Mouse (Mus musculus) liver, adult 2 months (tissue): Measurements from ENCODE around the gene Dnaaf5. TPM values are rescaled to one million over a fixed set of nuclear protein-coding genes. Genes with fewer than 3 reads are reported as not detected.
A peak's percentile ranks its signal among the peaks of the same experiment; 100 is the strongest.

Experiments used
- DNase-seq: peaks from one replicate; pipeline ENCODE4 v3.0.0-alpha.2; 2011; ENCODE audit warnings: low read depth, low spot score; ENCODE audit errors: extremely low read depth
- H3K27ac ChIP-seq: fragments of 200-500 bp; replicated peaks from 2 replicates; pipeline ENCODE4 v1.5.1; 2012; ENCODE audit warnings: low read depth, mild to moderate bottlenecking, control low read depth, inconsistent platforms, low read length; ENCODE audit not compliant: insufficient read depth
- H3K27me3 ChIP-seq: fragments of 200-500 bp; 2 replicates; pipeline ENCODE4 v1.6.1; 2012; ENCODE audit warnings: mild to moderate bottlenecking, moderate library complexity, low read length, inconsistent platforms; ENCODE audit not compliant: control insufficient read depth, insufficient read depth
- H3K36me3 ChIP-seq: fragments of 200-500 bp; 2 replicates; pipeline ENCODE4 v1.6.1; 2012; ENCODE audit warnings: low read length, inconsistent platforms; ENCODE audit not compliant: control insufficient read depth, insufficient read depth
- H3K4me1 ChIP-seq: fragments of 200-500 bp; 2 replicates; pipeline ENCODE4 v1.6.1; 2011; ENCODE audit warnings: low read length; ENCODE audit not compliant: control insufficient read depth, insufficient read depth
- H3K4me3 ChIP-seq: fragments of 200-500 bp; 2 replicates; pipeline ENCODE4 v1.5.1; 2011; ENCODE audit warnings: low read depth, mild to moderate bottlenecking, control low read depth, low read length, moderate library complexity; ENCODE audit not compliant: insufficient read depth
- H3K79me2 ChIP-seq: fragments of 200-500 bp; 2 replicates; pipeline ENCODE4 v1.6.1; 2012; ENCODE audit warnings: inconsistent platforms, mild to moderate bottlenecking, low read length, moderate library complexity; ENCODE audit not compliant: control insufficient read depth, insufficient read depth
- H3K9ac ChIP-seq: fragments of 200-500 bp; 2 replicates; pipeline ENCODE4 v1.6.1; 2012; ENCODE audit warnings: low read depth, mild to moderate bottlenecking, control low read depth, inconsistent platforms, low read length
- CTCF ChIP-seq: fragments of 200-500 bp; IDR thresholded peaks from 2 replicates; pipeline ENCODE4 v1.5.1; 2011; ENCODE audit warnings: low read depth, low read length, control low read depth
- POLR2A ChIP-seq: fragments of 200-500 bp; IDR thresholded peaks from 2 replicates; pipeline ENCODE4 v1.6.1; 2011; ENCODE audit warnings: low read length, control low read depth; ENCODE audit not compliant: insufficient read depth; ENCODE audit errors: extremely low read depth
- WGBS: fragments of 180-500 bp; shearing (Covaris S2); methylation state at CpG from one replicate; pipeline ENCODE4 v1.1.7; 2018; 5-methylcytosine and 5-hydroxymethylcytosine counted together
- polyA plus RNA-seq: library from polyadenylated mRNA; depleted of rRNA; stranded (reverse); fragments of >200 nt; gene quantifications from 2 replicates; pipeline ENCODE4 v1.2.3, GENCODE M21; 2012
- total RNA-seq: library from RNA; depleted of rRNA; stranded (reverse); fragments of >200 nt; gene quantifications from 2 replicates; pipeline ENCODE4 v1.2.3, GENCODE M21; 2014

Gene Dnaaf5
- total and polyA plus RNA-seq, 2 experiments: 2.7 to 8.1 TPM

- Histone ChIP-seq H3K4me1 (peaks cover under 1% of the 10 kb centered on the region; the same call in 1 of the 2 replicates), H3K27me3 (no peaks in the 10 kb centered on the region), H3K36me3 (no peaks in the 10 kb centered on the region), H3K79me2 (no peaks in the 10 kb centered on the region), H3K9ac (no peak overlapping the region), H3K4me3 (no peak overlapping the region), H3K27ac (no peak overlapping the region)
- DNase-seq: no peak
- WGBS: 95% methylated on average over 4 of the region's 4 CpGs
- TF ChIP-seq POLR2A (no peak), CTCF (no peak)
These were observed 4.3 kb upstream of the Dnaaf5 start for GRCm38 (mm10) chr5:139145726-139146125.

DNA sequence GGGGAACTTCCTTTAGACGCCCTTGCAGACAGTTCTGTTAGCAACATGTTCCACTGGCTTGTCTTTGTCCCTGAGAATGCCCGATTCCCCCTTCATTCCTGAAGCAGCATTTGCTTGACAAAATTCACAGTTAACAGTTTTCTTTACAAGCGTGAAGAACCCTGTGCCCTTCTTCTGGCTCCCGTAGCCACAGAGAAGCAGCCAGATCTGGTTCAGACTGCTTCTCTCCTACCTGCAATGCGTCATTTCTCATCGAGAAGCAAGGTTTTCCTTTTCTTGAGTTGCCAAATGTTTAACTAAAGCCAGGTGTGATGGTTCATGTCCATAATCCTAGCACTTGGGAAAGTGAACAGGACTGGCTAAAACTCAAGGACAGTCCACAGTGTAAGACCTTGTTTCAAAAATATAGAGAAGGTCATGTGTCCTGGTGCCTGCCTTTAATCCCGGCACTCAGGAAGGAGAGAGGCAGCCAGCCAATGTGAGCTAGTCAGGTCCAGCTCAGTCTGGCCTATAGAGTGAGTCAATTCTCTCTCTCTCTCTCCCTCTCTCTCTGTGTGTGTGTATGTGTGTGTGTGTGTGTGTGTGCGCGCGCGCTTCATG is 3.4 kb upstream of the Dnaaf5 start:
- 91% methylated on average over 11 of the region's 11 CpGs for WGBS
- TF ChIP-seq POLR2A (no peak), CTCF (no peak)
- H3K36me3 ChIP-seq: no peaks in the 10 kb centered on the region
- no peaks in the 10 kb centered on the region for H3K79me2 ChIP-seq
- H3K27me3 ChIP-seq: no peaks in the 10 kb centered on the region
- H3K4me1 ChIP-seq: peaks cover 3% of the 10 kb centered on the region; the same call in 1 of the 2 replicates
- no peak overlapping the region for H3K4me3 ChIP-seq
- DNase-seq: no peak
- H3K9ac ChIP-seq: no peak overlapping the region
- H3K27ac ChIP-seq: no peak overlapping the region

DNA sequence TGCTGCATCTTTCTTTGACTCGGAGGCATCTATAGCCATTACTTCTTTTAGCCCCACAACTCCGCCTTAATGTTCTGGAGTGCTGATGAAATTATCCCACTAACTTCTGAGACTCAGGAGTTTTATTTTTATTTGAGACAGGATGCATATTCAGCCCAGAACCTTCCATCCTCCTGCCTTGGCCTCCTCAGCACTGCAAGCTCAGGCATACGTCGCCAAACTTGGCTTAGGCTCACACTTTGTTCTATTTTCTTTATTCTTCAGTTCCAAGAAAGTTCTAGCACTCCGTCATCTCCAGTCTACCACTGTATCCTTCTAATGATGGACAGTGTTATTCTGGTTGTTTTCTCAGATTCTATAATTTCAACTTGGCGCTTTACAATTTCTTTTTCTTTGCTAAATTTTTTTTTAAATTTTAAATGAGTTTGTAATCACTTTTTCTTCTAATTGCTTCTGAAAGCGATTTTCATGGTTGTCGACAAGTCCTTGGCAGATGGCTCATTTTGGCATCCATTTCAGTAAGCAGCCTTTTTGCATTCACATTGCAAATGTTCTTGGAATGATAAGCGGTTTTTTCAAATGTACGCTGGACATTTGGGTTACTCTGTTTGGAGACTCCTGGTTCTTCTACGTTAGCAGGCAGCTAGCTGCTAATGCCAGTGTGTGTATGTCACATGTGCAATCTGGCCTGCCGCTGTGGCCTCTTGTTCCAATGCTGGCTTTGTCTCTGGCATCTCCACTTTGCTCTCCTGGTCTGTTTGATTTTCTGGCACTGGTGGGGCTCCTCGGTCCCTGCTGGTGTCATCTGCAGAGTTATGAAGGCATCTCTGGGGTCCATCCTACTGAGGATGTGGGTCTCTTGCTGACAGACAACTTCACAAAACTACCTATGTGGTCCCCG is 2.6 kb upstream of the Dnaaf5 start:
- no peak overlapping the region for H3K27ac ChIP-seq
- no peaks in the 10 kb centered on the region for H3K79me2 ChIP-seq
- no peak overlapping the region for H3K9ac ChIP-seq
- H3K4me1 ChIP-seq: peaks cover 3% of the 10 kb centered on the region; the same call in 1 of the 2 replicates
- DNase-seq: no peak
- no peak overlapping the region for H3K4me3 ChIP-seq
- no peaks in the 10 kb centered on the region for H3K27me3 ChIP-seq
- 94% methylated on average over 14 of the region's 14 CpGs for WGBS
- no peak for TF ChIP-seq CTCF
- no peak for TF ChIP-seq POLR2A
- no peaks in the 10 kb centered on the region for H3K36me3 ChIP-seq

DNA sequence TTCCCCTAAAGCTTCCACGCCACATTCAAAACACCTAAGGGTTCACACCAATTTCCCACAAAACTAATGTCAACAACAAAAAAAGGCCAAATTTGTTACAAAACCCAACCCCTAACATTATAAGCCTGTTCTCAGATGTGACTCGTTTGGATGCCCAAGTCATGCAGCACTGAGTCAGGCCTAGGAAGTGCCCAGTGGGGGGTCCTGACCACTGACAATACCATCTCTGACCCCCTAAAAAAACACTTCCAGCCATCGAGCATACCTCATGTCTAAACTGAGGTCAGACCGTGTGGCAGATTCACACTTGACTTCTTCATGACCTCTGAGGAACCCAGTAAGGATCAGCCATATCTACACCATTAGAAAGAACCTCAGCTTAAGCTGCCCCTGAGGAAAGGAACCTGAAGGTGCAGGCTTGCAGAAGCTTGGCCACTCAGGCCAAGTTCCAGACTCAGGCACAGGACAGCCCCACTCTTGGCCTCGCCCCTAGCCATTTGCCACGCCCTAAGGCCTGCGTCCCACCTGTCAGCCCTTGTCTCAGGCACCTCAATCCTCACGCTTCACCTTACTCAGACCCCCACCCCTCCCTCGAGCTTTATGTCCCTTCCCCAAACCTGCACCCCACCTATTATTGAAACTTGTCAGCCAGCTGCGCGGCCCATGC is 884 bp upstream of the Dnaaf5 start:
- peak overlapping the region; percentile 53 for H3K4me3 ChIP-seq
- H3K27ac ChIP-seq: no peak overlapping the region
- 30% methylated on average over 11 of the region's 11 CpGs for WGBS
- H3K36me3 ChIP-seq: no peaks in the 10 kb centered on the region
- peak overlapping the region; percentile 2; the same call in 1 of the 2 replicates for H3K9ac ChIP-seq
- peaks cover 3% of the 10 kb centered on the region; the same call in 1 of the 2 replicates for H3K4me1 ChIP-seq
- H3K27me3 ChIP-seq: no peaks in the 10 kb centered on the region
- TF ChIP-seq POLR2A (no peak), CTCF (no peak)
- DNase-seq: no peak
- H3K79me2 ChIP-seq: no peaks in the 10 kb centered on the region

GRCm38 (mm10) chr5:139150603-139151031 is 594 bp downstream of the Dnaaf5 start:
- Histone ChIP-seq H3K9ac (peak overlapping the region; percentile 84), H3K4me1 (peaks cover 3% of the 10 kb centered on the region; the same call in 1 of the 2 replicates), H3K27ac (no peak overlapping the region), H3K27me3 (no peaks in the 10 kb centered on the region), H3K36me3 (no peaks in the 10 kb centered on the region; the same call in 1 of the 2 replicates), H3K79me2 (no peaks in the 10 kb centered on the region), H3K4me3 (peak overlapping the region; percentile 69)
- TF ChIP-seq CTCF (no peak), POLR2A (no peak)
- DNase-seq: peak; percentile 5
- under 1% methylated on average over 45 of the region's 45 CpGs for WGBS
